Mouse (Mus musculus) olfactory bulb, adult 2 months (tissue): ENCODE data around the gene Il1f5.

Experiments
- CTCF ChIP-seq: fragments of 200-500 bp; IDR thresholded peaks from 2 replicates; pipeline ENCODE4 v1.5.1; 2012; ENCODE audit warnings: low read depth, mild to moderate bottlenecking, low read length, moderate library complexity; ENCODE audit not compliant: insufficient read depth
- POLR2A ChIP-seq: fragments of 200-500 bp; IDR thresholded peaks from 2 replicates; pipeline ENCODE4 v1.6.1; 2012; ENCODE audit warnings: mild to moderate bottlenecking, low read depth, low read length, moderate library complexity; ENCODE audit not compliant: insufficient read depth

GRCm38 (mm10) chr2:24273619-24274018 is 3.1 kb upstream of the Il1f5 start:
- TF ChIP-seq POLR2A (no peak), CTCF (no peak)
